Mouse (Mus musculus) spleen, adult 2 months (tissue): ENCODE data around the gene Iqgap1.

Experiments used
- CTCF ChIP-seq: fragments of 200-500 bp; IDR thresholded peaks from 2 replicates; pipeline ENCODE4 v1.5.1; 2011; ENCODE audit warnings: mild to moderate bottlenecking, inconsistent platforms; ENCODE audit not compliant: insufficient read depth, insufficient read length, insufficient replicate concordance; ENCODE audit errors: extremely low read depth
- POLR2A ChIP-seq: fragments of 200-500 bp; IDR thresholded peaks from 2 replicates; pipeline ENCODE4 v1.6.1; 2011; ENCODE audit warnings: low read depth, low read length, inconsistent platforms

DNA sequence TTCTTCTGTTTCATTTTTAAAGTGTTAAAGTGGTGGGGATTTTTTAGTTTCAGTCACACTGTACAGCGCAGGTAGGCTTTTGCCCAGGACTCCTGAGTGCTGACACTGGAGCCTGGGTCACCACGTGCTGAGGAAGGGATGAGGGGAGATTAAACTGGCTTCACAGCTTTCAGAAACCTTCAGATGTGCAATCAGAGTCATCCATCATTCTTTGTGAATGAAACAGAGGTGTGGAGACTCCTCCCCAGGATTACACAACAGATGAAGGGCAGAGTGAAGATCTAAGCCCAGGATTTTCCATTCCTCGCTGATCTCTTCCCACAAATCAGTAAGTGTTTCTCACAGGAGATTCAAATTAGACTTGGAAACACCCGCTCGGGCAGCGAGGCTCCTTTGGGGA is 76.2 kb downstream of the Iqgap1 start:
- TF ChIP-seq CTCF (no peak), POLR2A (no peak)
